Mouse (Mus musculus): Measurements from ENCODE around the gene Edaradd. TPM values are rescaled to one million over a fixed set of nuclear protein-coding genes. Genes with fewer than 3 reads are reported as not detected.

Edaradd gene
- polyA plus RNA-seq, 1 experiment, result not detected

DNA sequence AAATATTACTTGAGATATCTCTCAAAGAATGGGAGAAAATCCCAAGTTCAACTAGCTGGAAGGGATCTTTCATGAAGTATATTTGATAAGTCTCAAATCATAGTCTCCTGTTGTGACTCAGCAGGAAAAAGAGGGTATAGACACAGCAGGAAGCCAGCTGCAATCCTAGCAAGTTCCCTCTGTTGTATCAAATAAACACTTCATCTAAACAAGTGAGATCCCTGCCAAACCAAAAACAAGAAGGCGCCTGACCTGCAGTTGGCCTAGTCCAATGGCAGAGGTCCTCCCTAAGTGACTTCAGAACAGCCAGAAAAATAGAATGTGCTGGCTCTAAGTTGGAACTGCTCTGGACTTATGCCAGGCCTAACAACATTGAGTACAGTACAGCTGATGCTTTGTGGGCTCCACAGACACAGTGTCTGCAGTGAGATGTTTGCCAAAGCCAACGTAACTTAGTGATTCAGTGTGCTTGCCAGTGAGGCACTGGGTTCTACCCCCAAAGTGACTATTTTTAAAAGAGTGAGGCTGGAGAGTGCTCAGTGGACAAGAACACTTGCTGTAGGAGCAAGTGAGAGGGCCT is 78.1 kb downstream of the Edaradd start:
- no peak overlapping the region for H3K4me3 ChIP-seq (ENCODE audit: low read depth, low read length)
- no peak for TF ChIP-seq CTCF (IDR thresholded peaks at IDR 0.05; ENCODE audit: low read depth, low read length)
- TF ChIP-seq POLR2A (IDR thresholded peaks at IDR 0.05; ENCODE audit: insufficient read depth, low read length), result no peak
- TF ChIP-seq EP300 (IDR thresholded peaks at IDR 0.05; ENCODE audit: insufficient read depth, low read depth, low read length), result no peak
- H3K27me3 ChIP-seq (ENCODE audit: control insufficient read depth, insufficient read depth, low read length, poor library complexity, severe bottlenecking), result no peaks in the 10 kb centered on the region
- H3K4me1 ChIP-seq (ENCODE audit: control insufficient read depth, insufficient read depth, low read length), result peaks cover 5% of the 10 kb centered on the region
- H3K36me3 ChIP-seq (ENCODE audit: control insufficient read depth, insufficient read depth, low read length, poor library complexity, severe bottlenecking), result peaks cover 20% of the 10 kb centered on the region
- H3K9ac ChIP-seq (ENCODE audit: low read depth, poor library complexity, severe bottlenecking), result no peak overlapping the region
- no peaks in the 10 kb centered on the region for H3K9me3 ChIP-seq (replicated peaks; ENCODE audit: control insufficient read depth, insufficient read depth, low read length, poor library complexity, severe bottlenecking)
- H3K27ac ChIP-seq (ENCODE audit: insufficient read depth, low read length), result no peak overlapping the region

DNA sequence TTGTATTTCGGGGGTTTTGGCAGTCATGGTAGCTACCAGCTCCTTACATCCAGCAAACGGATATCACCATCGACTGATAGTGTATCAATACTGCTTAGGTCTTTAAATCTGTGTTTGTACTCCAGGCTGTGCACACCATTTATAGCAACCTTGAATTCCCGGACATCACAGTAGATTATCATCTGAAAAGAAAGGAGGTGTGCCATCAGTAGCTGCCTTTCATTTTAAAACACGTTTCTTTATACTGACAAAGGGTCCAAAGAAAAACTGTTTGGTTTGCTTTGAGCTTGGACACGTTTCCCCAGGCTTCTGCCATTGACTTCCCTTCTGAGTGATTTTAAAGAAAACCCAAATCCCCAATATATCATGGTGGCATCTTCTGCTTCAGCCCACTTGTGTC is 79.4 kb downstream of the Edaradd start:
- no peak overlapping the region for H3K4me3 ChIP-seq (ENCODE audit: low read depth, low read length)
- peaks cover 28% of the 10 kb centered on the region for H3K36me3 ChIP-seq (ENCODE audit: control insufficient read depth, insufficient read depth, low read length, poor library complexity, severe bottlenecking)
- TF ChIP-seq EP300 (IDR thresholded peaks at IDR 0.05; ENCODE audit: insufficient read depth, low read depth, low read length), result no peak
- TF ChIP-seq CTCF (IDR thresholded peaks at IDR 0.05; ENCODE audit: low read depth, low read length), result no peak
- no peak for TF ChIP-seq POLR2A (IDR thresholded peaks at IDR 0.05; ENCODE audit: insufficient read depth, low read length)
- H3K4me1 ChIP-seq (ENCODE audit: control insufficient read depth, insufficient read depth, low read length), result peaks cover 5% of the 10 kb centered on the region
- no peak overlapping the region for H3K27ac ChIP-seq (ENCODE audit: insufficient read depth, low read length)
- H3K9me3 ChIP-seq (replicated peaks; ENCODE audit: control insufficient read depth, insufficient read depth, low read length, poor library complexity, severe bottlenecking), result no peaks in the 10 kb centered on the region
- no peaks in the 10 kb centered on the region for H3K27me3 ChIP-seq (ENCODE audit: control insufficient read depth, insufficient read depth, low read length, poor library complexity, severe bottlenecking)
- no peak overlapping the region for H3K9ac ChIP-seq (ENCODE audit: low read depth, poor library complexity, severe bottlenecking)

- H3K27me3 ChIP-seq (ENCODE audit: control insufficient read depth, insufficient read depth, low read length, poor library complexity, severe bottlenecking), result no peaks in the 10 kb centered on the region
- no peak overlapping the region for H3K9ac ChIP-seq (ENCODE audit: low read depth, poor library complexity, severe bottlenecking)
- H3K4me1 ChIP-seq (ENCODE audit: control insufficient read depth, insufficient read depth, low read length), result peaks cover 5% of the 10 kb centered on the region
- TF ChIP-seq CTCF (IDR thresholded peaks at IDR 0.05; ENCODE audit: low read depth, low read length), result no peak
- H3K36me3 ChIP-seq (ENCODE audit: control insufficient read depth, insufficient read depth, low read length, poor library complexity, severe bottlenecking), result peaks cover 39% of the 10 kb centered on the region
- no peaks in the 10 kb centered on the region for H3K9me3 ChIP-seq (replicated peaks; ENCODE audit: control insufficient read depth, insufficient read depth, low read length, poor library complexity, severe bottlenecking)
- no peak overlapping the region for H3K4me3 ChIP-seq (ENCODE audit: low read depth, low read length)
- no peak overlapping the region for H3K27ac ChIP-seq (ENCODE audit: insufficient read depth, low read length)
These were observed 80.7 kb downstream of the Edaradd start for GRCm38 (mm10) chr13:12439586-12439985.

DNA sequence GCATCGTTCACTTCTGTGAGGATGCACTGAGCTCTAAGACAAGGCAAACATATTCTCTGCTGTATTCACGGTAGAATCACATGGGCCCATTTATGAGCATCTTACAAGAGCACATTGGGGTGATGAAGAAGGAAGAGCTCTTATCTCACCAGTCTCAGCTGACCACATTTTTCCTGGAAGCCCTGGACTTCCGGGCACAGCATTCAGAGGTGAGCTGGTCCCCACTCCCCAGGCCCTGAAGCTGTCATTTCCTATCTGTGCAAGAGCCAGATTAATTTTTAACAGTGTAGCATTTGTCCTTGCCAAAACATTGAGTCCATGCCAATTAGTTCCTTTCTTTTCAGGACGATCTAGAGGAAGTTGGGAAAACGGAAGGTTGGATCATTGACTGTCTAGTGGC is 86.4 kb downstream of the Edaradd start:
- H3K27me3 ChIP-seq (ENCODE audit: control insufficient read depth, insufficient read depth, low read length, poor library complexity, severe bottlenecking), result no peaks in the 10 kb centered on the region

DNA sequence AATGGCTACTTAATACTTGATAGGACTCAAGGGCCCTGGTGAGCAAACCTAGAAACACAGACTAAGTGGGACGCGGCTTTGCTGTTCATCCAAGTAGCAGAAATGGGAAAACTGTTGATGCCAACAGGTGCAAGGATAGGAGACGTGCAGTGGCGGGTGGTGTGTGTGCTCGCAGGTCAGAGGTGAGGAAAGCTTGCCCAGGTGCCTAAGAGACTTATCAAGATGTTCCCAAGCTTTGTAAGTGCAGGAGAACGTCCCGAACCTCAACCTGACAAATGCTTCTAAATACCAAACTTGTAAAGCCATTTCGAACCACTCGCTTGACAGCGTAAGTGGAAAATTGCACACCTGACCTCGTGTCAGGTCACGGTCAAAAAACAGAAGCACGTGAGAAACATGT is 91.7 kb downstream of the Edaradd start:
- Histone ChIP-seq H3K36me3 (ENCODE audit: control insufficient read depth, insufficient read depth, low read length, poor library complexity, severe bottlenecking) (peaks cover 80% of the 10 kb centered on the region), H3K9ac (ENCODE audit: low read depth, poor library complexity, severe bottlenecking) (no peak overlapping the region), H3K4me3 (ENCODE audit: low read depth, low read length) (no peak overlapping the region), H3K4me1 (ENCODE audit: control insufficient read depth, insufficient read depth, low read length) (no peaks in the 10 kb centered on the region), H3K27me3 (ENCODE audit: control insufficient read depth, insufficient read depth, low read length, poor library complexity, severe bottlenecking) (no peaks in the 10 kb centered on the region), H3K27ac (ENCODE audit: insufficient read depth, low read length) (no peak overlapping the region), H3K9me3 (replicated peaks; ENCODE audit: control insufficient read depth, insufficient read depth, low read length, poor library complexity, severe bottlenecking) (no peaks in the 10 kb centered on the region)
- TF ChIP-seq POLR2A (IDR thresholded peaks at IDR 0.05; ENCODE audit: insufficient read depth, low read length) (no peak), EP300 (IDR thresholded peaks at IDR 0.05; ENCODE audit: insufficient read depth, low read depth, low read length) (no peak), CTCF (IDR thresholded peaks at IDR 0.05; ENCODE audit: low read depth, low read length) (no peak)

More for the DNA sequence above, 86.4 kb downstream of the Edaradd start:
- Histone ChIP-seq H3K9me3 (replicated peaks; ENCODE audit: control insufficient read depth, insufficient read depth, low read length, poor library complexity, severe bottlenecking) (no peaks in the 10 kb centered on the region), H3K4me3 (ENCODE audit: low read depth, low read length) (no peak overlapping the region), H3K4me1 (ENCODE audit: control insufficient read depth, insufficient read depth, low read length) (peaks cover 2% of the 10 kb centered on the region), H3K27ac (ENCODE audit: insufficient read depth, low read length) (no peak overlapping the region), H3K36me3 (ENCODE audit: control insufficient read depth, insufficient read depth, low read length, poor library complexity, severe bottlenecking) (peaks cover 75% of the 10 kb centered on the region), H3K9ac (ENCODE audit: low read depth, poor library complexity, severe bottlenecking) (no peak overlapping the region)
- no peak for TF ChIP-seq CTCF (IDR thresholded peaks at IDR 0.05; ENCODE audit: low read depth, low read length)
- TF ChIP-seq POLR2A (IDR thresholded peaks at IDR 0.05; ENCODE audit: insufficient read depth, low read length), result no peak
- no peak for TF ChIP-seq EP300 (IDR thresholded peaks at IDR 0.05; ENCODE audit: insufficient read depth, low read depth, low read length)

Other genes starting within 250 kb of the Edaradd start
- 1.4 and 2.2 TPM in 2 replicates for gene Actn2, start 179.7 kb downstream of the Edaradd start, polyA plus RNA-seq (2011; ENCODE audit: insufficient read depth, insufficient read length, low read depth, missing spikeins)
- 114 and 121 TPM in 2 replicates for gene Heatr1, start 125.4 kb downstream of the Edaradd start, polyA plus RNA-seq (2011; ENCODE audit: insufficient read depth, insufficient read length, low read depth, missing spikeins)
- gene Lgals8, start 55.5 kb downstream of the Edaradd start, polyA plus RNA-seq (2011; ENCODE audit: insufficient read depth, insufficient read length, low read depth, missing spikeins), result 11.4 and 12.7 TPM in 2 replicates
- gene Ero1lb, start 45.4 kb upstream of the Edaradd start, polyA plus RNA-seq (2011; ENCODE audit: insufficient read depth, insufficient read length, low read depth, missing spikeins), result 6.4 and 7.6 TPM in 2 replicates

Data from ES-Bruce4 (cell line).